Mouse (Mus musculus) spleen, adult 2 months (tissue): Measurements from ENCODE around the gene Kcnq5. TPM values are rescaled to one million over a fixed set of nuclear protein-coding genes. Genes with fewer than 3 reads are reported as not detected.

Experiments used
- DNase-seq, 2 experiments: peaks; one replicate each; pipeline versions ENCODE4 v3.0.0 to v3.0.0-alpha.2; 2012 to 2021; ENCODE audit warnings: low spot score in 2 of 2, low read depth in 1 of 2
- H3K27ac ChIP-seq: fragments of 200-500 bp; 2 replicates; pipeline ENCODE4 v1.5.1; 2012; ENCODE audit warnings: low read length, inconsistent platforms; ENCODE audit not compliant: insufficient read depth
- H3K27me3 ChIP-seq: fragments of 200-500 bp; 2 replicates; pipeline ENCODE4 v1.6.1; 2012; ENCODE audit warnings: mild to moderate bottlenecking, moderate library complexity, low read length, inconsistent platforms; ENCODE audit not compliant: control insufficient read depth, insufficient read depth
- H3K36me3 ChIP-seq: fragments of 200-500 bp; 2 replicates; pipeline ENCODE4 v1.6.1; 2012; ENCODE audit warnings: mild to moderate bottlenecking, low read length, inconsistent platforms; ENCODE audit not compliant: control insufficient read depth, insufficient read depth
- H3K4me1 ChIP-seq: fragments of 200-500 bp; 2 replicates; pipeline ENCODE4 v1.6.1; 2011; ENCODE audit warnings: inconsistent platforms; ENCODE audit not compliant: control insufficient read depth, insufficient read depth, insufficient read length
- H3K4me3 ChIP-seq: fragments of 200-500 bp; 2 replicates; pipeline ENCODE4 v1.5.1; 2011; ENCODE audit warnings: mild to moderate bottlenecking, inconsistent platforms; ENCODE audit not compliant: insufficient read depth, insufficient read length; ENCODE audit errors: extremely low read depth
- CTCF ChIP-seq: fragments of 200-500 bp; IDR thresholded peaks from 2 replicates; pipeline ENCODE4 v1.5.1; 2011; ENCODE audit warnings: mild to moderate bottlenecking, inconsistent platforms; ENCODE audit not compliant: insufficient read depth, insufficient read length, insufficient replicate concordance; ENCODE audit errors: extremely low read depth
- POLR2A ChIP-seq: fragments of 200-500 bp; IDR thresholded peaks from 2 replicates; pipeline ENCODE4 v1.6.1; 2011; ENCODE audit warnings: low read depth, low read length, inconsistent platforms
- WGBS: fragments of 180-500 bp; shearing (Covaris S2); methylation state at CpG from one replicate; pipeline ENCODE4 v1.1.7; 2018; 5-methylcytosine and 5-hydroxymethylcytosine counted together
- polyA plus RNA-seq: library from polyadenylated mRNA; depleted of rRNA; stranded (reverse); fragments of >200 nt; gene quantifications from 2 replicates; pipeline ENCODE4 v1.2.3, GENCODE M21; 2012

The Kcnq5 gene
- polyA plus RNA-seq, 1 experiment: 0.68 TPM

GRCm38 (mm10) chr1:21543909-21544308, 417.8 kb downstream of the Kcnq5 start:
- DNase-seq: no peak
- Histone ChIP-seq H3K4me1 (no peaks in the 10 kb centered on the region), H3K27me3 (no peaks in the 10 kb centered on the region), H3K4me3 (no peak overlapping the region), H3K36me3 (no peaks in the 10 kb centered on the region), H3K27ac (no peak overlapping the region)
- TF ChIP-seq CTCF (no peak), POLR2A (no peak)

- TF ChIP-seq POLR2A (no peak), CTCF (no peak)
- DNase-seq: no peak
- Histone ChIP-seq H3K36me3 (no peaks in the 10 kb centered on the region), H3K4me3 (no peak overlapping the region), H3K27ac (no peak overlapping the region), H3K27me3 (no peaks in the 10 kb centered on the region), H3K4me1 (no peaks in the 10 kb centered on the region)
- 93% methylated on average over 2 of the region's 2 CpGs for WGBS
These were observed 422.3 kb downstream of the Kcnq5 start for GRCm38 (mm10) chr1:21539486-21539885.

GRCm38 (mm10) chr1:21530823-21531222, 430.9 kb downstream of the Kcnq5 start:
- TF ChIP-seq CTCF (no peak), POLR2A (no peak)

GRCm38 (mm10) chr1:21521995-21522394, 439.7 kb downstream of the Kcnq5 start:
- no peak overlapping the region for H3K4me3 ChIP-seq
- 81% methylated on average over 10 of the region's 10 CpGs for WGBS
- H3K36me3 ChIP-seq: no peaks in the 10 kb centered on the region
- no peak overlapping the region for H3K27ac ChIP-seq
- no peaks in the 10 kb centered on the region for H3K27me3 ChIP-seq
- no peaks in the 10 kb centered on the region for H3K4me1 ChIP-seq
- no peak for DNase-seq
- TF ChIP-seq CTCF: no peak
- TF ChIP-seq POLR2A: no peak

More at GRCm38 (mm10) chr1:21530823-21531222, 430.9 kb downstream of the Kcnq5 start:
- Histone ChIP-seq H3K4me3 (no peak overlapping the region), H3K27me3 (no peaks in the 10 kb centered on the region), H3K27ac (no peak overlapping the region), H3K4me1 (no peaks in the 10 kb centered on the region), H3K36me3 (no peaks in the 10 kb centered on the region)
- 80% methylated on average over 1 of the region's 1 CpGs for WGBS
- no peak for DNase-seq

- TF ChIP-seq CTCF: no peak
- TF ChIP-seq POLR2A: no peak
- H3K4me1 ChIP-seq: no peaks in the 10 kb centered on the region
- no peak overlapping the region for H3K4me3 ChIP-seq
- no peaks in the 10 kb centered on the region for H3K27me3 ChIP-seq
- WGBS: 96% methylated on average over 8 of the region's 8 CpGs
- no peak for DNase-seq
- no peaks in the 10 kb centered on the region for H3K36me3 ChIP-seq
- no peak overlapping the region for H3K27ac ChIP-seq
These were observed 440.3 kb downstream of the Kcnq5 start for GRCm38 (mm10) chr1:21521475-21521874.

GRCm38 (mm10) chr1:21520116-21520645, 441.6 kb downstream of the Kcnq5 start:
- 85% methylated on average over 10 of the region's 10 CpGs for WGBS
- TF ChIP-seq CTCF (no peak), POLR2A (no peak)
- no peak for DNase-seq
- Histone ChIP-seq H3K4me1 (no peaks in the 10 kb centered on the region), H3K27me3 (no peaks in the 10 kb centered on the region), H3K4me3 (no peak overlapping the region), H3K36me3 (no peaks in the 10 kb centered on the region), H3K27ac (no peak overlapping the region)

- Histone ChIP-seq H3K36me3 (no peaks in the 10 kb centered on the region), H3K27me3 (no peaks in the 10 kb centered on the region), H3K4me1 (no peaks in the 10 kb centered on the region), H3K4me3 (no peak overlapping the region), H3K27ac (no peak overlapping the region)
- TF ChIP-seq POLR2A (no peak), CTCF (no peak)
- 91% methylated on average over 7 of the region's 7 CpGs for WGBS
- DNase-seq: no peak
These were observed 455.1 kb downstream of the Kcnq5 start for GRCm38 (mm10) chr1:21506665-21507064.
